Mouse (Mus musculus) ZHBTc4 (cell line): ENCODE results near the gene Pofut2.
A peak's percentile ranks its signal among the peaks of the same experiment; 100 is the strongest.

Experiments used
- DNase-seq: peaks from one replicate; pipeline ENCODE4 v3.0.0-alpha.2; 2011; ENCODE audit warnings: low read depth, low spot score

Pofut2 gene

GRCm38 (mm10) chr10:77258704-77259621 is at the start of gene Pofut2:
Pofut2 (plus strand) TSS chr10:77259218.
- peak; percentile 99 for DNase-seq

GRCm38 (mm10) chr10:77209261-77209660 is 49.8 kb upstream of the Pofut2 start:
- no peak for DNase-seq

- DNase-seq: no peak
These were observed 48.4 kb upstream of the Pofut2 start for GRCm38 (mm10) chr10:77210666-77211065.

- no peak for DNase-seq
These were observed 47.9 kb upstream of the Pofut2 start for GRCm38 (mm10) chr10:77211116-77211570.

- DNase-seq: no peak
These were observed 46.5 kb upstream of the Pofut2 start for GRCm38 (mm10) chr10:77212354-77213120.

DNA sequence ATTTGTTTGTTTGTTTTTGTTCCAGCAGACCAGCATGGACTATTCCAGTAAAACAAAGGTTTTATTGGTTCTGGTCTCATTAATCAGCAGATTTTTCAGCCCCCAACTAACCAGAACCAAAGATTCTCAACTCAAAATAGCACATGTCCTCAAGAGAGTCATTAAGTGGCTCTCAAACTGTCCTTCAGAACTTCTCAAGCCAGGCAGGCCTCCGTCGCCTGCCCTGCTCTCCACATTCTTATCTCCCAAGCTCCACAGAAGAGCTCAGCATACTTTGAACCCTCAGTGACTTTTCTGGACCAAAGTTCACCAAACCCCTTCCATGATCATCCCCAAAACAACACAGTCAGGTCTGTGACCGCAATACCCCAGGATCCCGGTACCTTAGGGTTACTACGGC is 45.5 kb upstream of the Pofut2 start:
- no peak for DNase-seq

GRCm38 (mm10) chr10:77214586-77214985 is 44.4 kb upstream of the Pofut2 start:
- DNase-seq: no peak

- peak; percentile 36 for DNase-seq
These were observed 43.4 kb upstream of the Pofut2 start for GRCm38 (mm10) chr10:77215641-77216040.

DNA sequence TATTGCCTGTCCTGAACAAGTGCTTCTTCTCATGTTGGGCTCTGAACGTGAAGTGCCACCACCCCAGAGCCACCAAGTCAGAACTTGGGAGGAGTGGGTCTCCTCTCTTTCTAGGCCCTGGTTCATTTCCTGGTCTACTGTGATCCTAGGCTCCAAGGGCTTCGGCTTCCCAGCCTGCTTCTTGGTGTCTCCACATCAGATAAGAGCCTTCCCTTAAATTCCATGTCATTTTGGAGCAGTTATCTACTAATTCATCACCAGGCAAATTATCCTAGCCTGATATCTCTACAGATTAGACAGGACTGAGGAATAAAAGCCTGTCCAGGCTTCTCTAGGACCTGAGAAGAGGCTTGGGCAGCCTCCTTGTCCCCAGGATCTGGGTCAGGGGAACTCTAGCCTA is 42.7 kb upstream of the Pofut2 start:
- no peak for DNase-seq

GRCm38 (mm10) chr10:77217155-77217731 is 41.8 kb upstream of the Pofut2 start:
- no peak for DNase-seq

DNA sequence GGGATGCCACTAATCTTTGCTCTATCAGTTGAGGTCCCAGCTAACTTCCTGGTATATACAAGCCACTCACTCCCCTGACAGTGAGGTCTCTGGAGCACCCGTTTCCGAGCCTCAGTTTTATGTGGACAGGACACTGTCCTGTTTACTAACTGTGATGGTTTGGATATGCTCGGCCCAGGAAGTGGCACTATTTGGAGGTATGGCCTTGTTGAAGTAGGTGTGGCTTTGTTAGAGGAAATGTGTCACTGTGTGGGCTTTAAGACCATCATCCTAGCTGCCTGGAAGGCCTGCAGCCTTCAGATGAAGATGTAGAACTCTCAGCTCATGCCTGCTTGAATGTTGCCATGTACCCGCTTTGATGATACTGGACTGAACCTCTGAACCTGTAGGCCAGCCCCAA is 41.0 kb upstream of the Pofut2 start:
- no peak for DNase-seq

DNA sequence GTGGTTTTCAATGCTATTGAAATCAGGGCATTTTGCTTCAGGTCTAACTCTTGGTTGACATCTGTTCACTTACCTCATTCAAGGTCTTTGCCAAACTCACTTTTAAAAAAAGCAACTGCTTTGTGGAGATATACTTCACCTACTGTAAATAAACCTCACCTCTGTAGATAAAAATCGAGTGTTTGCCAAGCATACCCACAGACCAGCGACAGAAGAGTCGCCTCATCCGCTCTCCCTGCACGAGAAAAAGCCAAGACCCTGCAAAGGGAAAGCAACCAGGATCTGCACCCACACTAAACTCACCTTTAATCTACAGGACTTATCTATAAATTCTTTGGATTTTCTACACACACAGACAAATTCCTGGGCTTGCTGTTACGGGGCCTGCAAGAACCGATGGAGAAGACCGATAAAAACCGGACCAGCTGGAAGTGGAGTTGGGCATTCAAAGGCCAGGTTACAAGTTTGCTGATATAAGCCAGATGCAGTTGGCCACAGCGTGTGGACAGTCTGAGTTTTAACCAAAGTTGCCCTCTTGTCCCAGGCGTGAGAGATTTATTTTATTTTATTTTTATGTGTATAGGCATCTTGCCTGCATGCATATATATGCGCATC is 39.5 kb upstream of the Pofut2 start:
- no peak for DNase-seq

- DNase-seq: no peak
These were observed 37.9 kb upstream of the Pofut2 start for GRCm38 (mm10) chr10:77221108-77221507.

- no peak for DNase-seq
These were observed 36.0 kb upstream of the Pofut2 start for GRCm38 (mm10) chr10:77222963-77223552.

DNA sequence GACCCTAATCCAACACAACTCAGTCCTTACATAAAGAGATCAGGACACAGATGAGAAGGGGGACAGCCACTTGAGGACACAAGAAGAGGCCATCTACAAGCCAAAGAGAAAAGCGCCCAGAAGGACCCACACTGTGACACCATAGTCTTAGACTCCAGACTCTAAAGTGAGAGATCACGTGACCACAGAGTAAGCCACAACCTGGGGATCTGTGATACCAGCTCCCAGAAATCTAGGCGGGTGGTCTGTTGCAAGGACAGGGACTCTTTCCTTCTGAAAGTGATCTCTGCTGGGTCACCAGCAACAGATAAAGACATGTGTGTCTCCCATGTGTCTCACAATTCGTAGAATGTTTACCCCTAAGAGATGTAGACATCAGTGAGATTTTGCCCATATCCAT is 34.6 kb upstream of the Pofut2 start:
- DNase-seq: no peak

DNA sequence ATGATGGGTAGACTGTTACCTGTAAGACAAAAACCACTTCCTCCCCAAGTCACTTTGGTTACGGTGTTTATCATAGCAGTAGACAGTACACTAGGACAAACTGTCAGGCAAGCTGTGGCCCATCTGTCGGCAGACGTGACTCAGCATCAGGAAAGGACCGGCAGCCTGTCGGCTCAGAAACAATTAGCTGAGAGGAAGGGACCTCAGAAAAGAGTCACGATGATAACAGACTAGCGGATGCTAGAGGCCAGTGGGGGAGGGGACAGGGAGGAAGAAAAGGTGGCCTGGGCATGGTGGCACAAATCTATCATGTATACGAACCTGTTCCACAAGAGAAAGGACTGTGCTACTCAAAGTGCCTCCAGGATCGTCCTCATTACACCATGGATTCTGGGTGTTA is 33.6 kb upstream of the Pofut2 start:
- no peak for DNase-seq

- DNase-seq: peak; percentile 56
These were observed 32.9 kb upstream of the Pofut2 start for GRCm38 (mm10) chr10:77225995-77226688.

DNA sequence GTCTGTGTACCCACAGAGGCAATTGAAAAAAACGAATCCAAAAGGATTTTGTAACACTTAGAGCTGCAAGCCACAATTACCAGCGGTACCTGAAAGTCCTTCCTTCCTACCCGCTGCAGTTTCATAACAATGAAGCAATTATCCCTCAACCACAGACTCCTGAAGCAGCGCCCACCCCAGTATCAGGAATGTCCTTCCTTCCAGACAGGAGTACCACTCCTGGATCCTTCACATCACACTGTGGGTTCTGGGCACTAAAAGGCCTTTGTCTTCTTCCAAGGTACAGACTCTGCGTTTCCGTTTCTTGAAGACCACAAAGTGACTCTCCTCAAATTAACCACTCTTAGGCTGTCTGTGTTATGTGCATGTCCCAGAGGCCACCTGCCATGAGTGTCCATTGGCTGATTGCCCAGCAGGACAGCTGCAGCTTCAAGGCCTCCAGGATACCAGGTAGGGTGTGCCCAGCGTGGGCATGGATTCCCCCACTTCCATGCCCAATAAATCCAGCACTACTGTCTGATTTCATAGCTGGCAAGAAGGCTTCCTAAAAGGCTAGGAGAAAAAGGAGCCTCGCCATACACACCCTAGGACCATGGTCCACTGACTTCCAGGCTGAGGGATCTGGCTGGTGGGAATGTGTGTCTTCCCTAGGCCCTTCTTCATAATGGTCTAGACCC is 32.2 kb upstream of the Pofut2 start:
- DNase-seq: no peak

- DNase-seq: no peak
These were observed 31.7 kb upstream of the Pofut2 start for GRCm38 (mm10) chr10:77227368-77227723.
